Mouse (Mus musculus) lung, adult 2 months (tissue): ENCODE data around the gene Arpc2.

ENCODE experiments used
- CTCF ChIP-seq: fragments of 200-500 bp; IDR thresholded peaks from 2 replicates; pipeline ENCODE4 v1.5.1; 2011; ENCODE audit warnings: mild to moderate bottlenecking, low read length, control low read depth; ENCODE audit not compliant: insufficient read depth
- POLR2A ChIP-seq: fragments of 200-500 bp; IDR thresholded peaks from 2 replicates; pipeline ENCODE4 v1.6.1; 2011; ENCODE audit warnings: low read depth, mild to moderate bottlenecking, control low read depth, low read length, borderline replicate concordance; ENCODE audit errors: extremely low read depth

GRCm38 (mm10) chr1:74239618-74240017, 3.7 kb downstream of the Arpc2 start:
- TF ChIP-seq CTCF (no peak), POLR2A (no peak)
